In genomic region chr17:67698301-67698700, GRCm38 (mm10) we compare ENCODE assay signal across 10 mouse cellular contexts. TPM values are rescaled to one million over a fixed set of nuclear protein-coding genes. Genes with fewer than 3 reads are reported as not detected.
A peak's percentile ranks its signal among the peaks of the same experiment; 100 is the strongest.
DNase-seq lines count a peak whose midpoint lies in the region; ATAC-seq and TF ChIP-seq lines count a peak whose summit lies in the region.
"Had no signal": no experiment of that assay in that cellular context is flagged by ENCODE, and none has a peak within 500 bp of the region (broad histone marks: within the 10 kb centered on the region; RNA-seq: fewer than 3 reads in every experiment).

No protein-coding gene starts in this region.

- 4% methylated on average over 13 of the region's 13 CpGs for WGBS in heart, embryonic 11.5 days (ENCODE audit: insufficient replicate concordance)
- 0% methylated on average over 13 of the region's 13 CpGs for WGBS in forebrain, embryonic 14.5 days
- WGBS in limb, embryonic 14.5 days, result 5% methylated on average over 13 of the region's 13 CpGs
- 6% methylated on average over 13 of the region's 13 CpGs for WGBS in stomach, embryonic 16.5 days
- 2% methylated on average over 13 of the region's 13 CpGs for WGBS in cerebellum, adult 2 months

- no peaks in the 10 kb centered on the region for H3K36me3 ChIP-seq in heart, embryonic 11.5 days (ENCODE audit: control insufficient read depth, insufficient read depth, low read length)
- H3K36me3 ChIP-seq in forebrain, embryonic 14.5 days (ENCODE audit: control insufficient read depth, insufficient read depth, low read length), result no peaks in the 10 kb centered on the region
- H3K36me3 ChIP-seq in limb, embryonic 14.5 days (ENCODE audit: control insufficient read depth, insufficient read depth, low read length), result no peaks in the 10 kb centered on the region
- H3K36me3 ChIP-seq in stomach, embryonic 16.5 days (ENCODE audit: control insufficient read depth, insufficient read depth, low read length), result no peaks in the 10 kb centered on the region

- H3K4me3 ChIP-seq in heart, embryonic 11.5 days (ENCODE audit: low read depth, low read length), result peak overlapping the region; percentile 74
- peak overlapping the region; percentile 81 for H3K4me3 ChIP-seq in forebrain, embryonic 14.5 days (ENCODE audit: low read depth, low read length)
- H3K4me3 ChIP-seq in limb, embryonic 14.5 days (replicated peaks; ENCODE audit: low read length), result peak overlapping the region; percentile 68
- H3K4me3 ChIP-seq in stomach, embryonic 16.5 days (replicated peaks; ENCODE audit: low read length), result peak overlapping the region; percentile 71
- no peak overlapping the region for H3K4me3 ChIP-seq in cerebellum, adult 2 months (replicated peaks; ENCODE audit: insufficient read depth, low read depth, low read length)

- no peak overlapping the region for H3K27ac ChIP-seq in heart, embryonic 11.5 days (ENCODE audit: low read depth, low read length)
- H3K27ac ChIP-seq in forebrain, embryonic 14.5 days (ENCODE audit: low read depth, low read length), result peak overlapping the region; percentile 15; the same call in 1 of the 2 replicates
- no peak overlapping the region for H3K27ac ChIP-seq in limb, embryonic 14.5 days (replicated peaks; ENCODE audit: low read depth, low read length)
- no peak overlapping the region for H3K27ac ChIP-seq in stomach, embryonic 16.5 days (ENCODE audit: low read length)
- no peak overlapping the region for H3K27ac ChIP-seq in cerebellum, adult 2 months (ENCODE audit: insufficient read depth, low read length)

- peak overlapping the region; percentile 100 for H3K4me2 ChIP-seq in heart, embryonic 11.5 days
- H3K4me2 ChIP-seq in forebrain, embryonic 14.5 days (ENCODE audit: low read length), result peak overlapping the region; percentile 96
- H3K4me2 ChIP-seq in limb, embryonic 14.5 days (replicated peaks; ENCODE audit: low read depth, low read length, severe bottlenecking), result peak overlapping the region; percentile 99
- peak overlapping the region; percentile 95 for H3K4me2 ChIP-seq in stomach, embryonic 16.5 days (ENCODE audit: low read depth, low read length)

- ATAC-seq in heart, embryonic 11.5 days (replicated peaks; ENCODE audit: insufficient number of reproducible peaks, low FRiP score, low TSS enrichment), result no peak
- ATAC-seq in forebrain, embryonic 14.5 days, result peak; percentile 70
- ATAC-seq in limb, embryonic 14.5 days (ENCODE audit: low FRiP score, low read depth), result no peak
- ATAC-seq in stomach, embryonic 16.5 days (ENCODE audit: insufficient read depth, low FRiP score), result no peak

- TF ChIP-seq POLR2A in limb, embryonic 14.5 days (IDR thresholded peaks at IDR 0.05; ENCODE audit: borderline replicate concordance, extremely low read depth, insufficient read depth, insufficient read length), result no peak
- TF ChIP-seq POLR2A in cerebellum, adult 2 months (IDR thresholded peaks at IDR 0.05; ENCODE audit: borderline replicate concordance, insufficient read depth, low read length), result no peak

- intact Hi-C loops in gastrocnemius, postnatal 36 days (cut with DNase I), result no loop called here

- no peaks in the 10 kb centered on the region for H3K9me3 ChIP-seq in heart, embryonic 11.5 days (replicated peaks; ENCODE audit: control insufficient read depth, low read length)
- no peaks in the 10 kb centered on the region for H3K9me3 ChIP-seq in forebrain, embryonic 14.5 days (replicated peaks; ENCODE audit: control insufficient read depth, low read length)
- H3K9me3 ChIP-seq in limb, embryonic 14.5 days (ENCODE audit: control insufficient read depth, low read length), result no peaks in the 10 kb centered on the region
- H3K9me3 ChIP-seq in stomach, embryonic 16.5 days (replicated peaks; ENCODE audit: control insufficient read depth, low read length), result no peaks in the 10 kb centered on the region

- peaks cover 3% of the 10 kb centered on the region; the same call in 1 of the 2 replicates for H3K27me3 ChIP-seq in heart, embryonic 11.5 days (ENCODE audit: control insufficient read depth, insufficient read depth, low read length)
- no peaks in the 10 kb centered on the region for H3K27me3 ChIP-seq in forebrain, embryonic 14.5 days (replicated peaks; ENCODE audit: control insufficient read depth, insufficient read depth, low read length)
- H3K27me3 ChIP-seq in limb, embryonic 14.5 days (ENCODE audit: control insufficient read depth, insufficient read depth, low read length), result peaks cover 13% of the 10 kb centered on the region; the same call in 1 of the 2 replicates
- H3K27me3 ChIP-seq in stomach, embryonic 16.5 days (ENCODE audit: control insufficient read depth, insufficient read depth, low read length), result peaks cover 5% of the 10 kb centered on the region; the same call in 1 of the 2 replicates
- H3K27me3 ChIP-seq in cerebellum, adult 2 months (ENCODE audit: control insufficient read depth, insufficient read depth, low read length), result no peaks in the 10 kb centered on the region; the same call in 1 of the 2 replicates
- H3K27me3 ChIP-seq: CH12.LX had no signal

- DNase-seq in heart, adult 9 months (ENCODE audit: low spot score in 2 of 2), result no peak
- DNase-seq in Muller cell, postnatal 12 days (ENCODE audit: inconsistent ontology term), result peak; percentile 89
- DNase-seq in forebrain, embryonic 14.5 days (ENCODE audit: low spot score), result peak; percentile 84
- no peak for DNase-seq in limb, embryonic 14.5 days (ENCODE audit: low spot score)
- DNase-seq in gastrocnemius, postnatal 36 days, result no peak
- no peak for DNase-seq in cerebellum, adult 2 months

- H3K9ac ChIP-seq in heart, embryonic 11.5 days (ENCODE audit: low read depth, low read length), result no peak overlapping the region
- H3K9ac ChIP-seq in forebrain, embryonic 14.5 days (ENCODE audit: low read length), result peak overlapping the region; percentile 77
- no peak overlapping the region for H3K9ac ChIP-seq in limb, embryonic 14.5 days (ENCODE audit: low read depth, low read length, severe bottlenecking)
- 0 out of 2 replicates have a peak overlapping the region, but pooled peaks have one; percentile 23 for H3K9ac ChIP-seq in stomach, embryonic 16.5 days (ENCODE audit: low read length)

- no peak for TF ChIP-seq CTCF in cerebellum, adult 2 months (IDR thresholded peaks at IDR 0.05; ENCODE audit: borderline replicate concordance, insufficient read depth, low read depth, low read length)

- peaks cover 12% of the 10 kb centered on the region for H3K4me1 ChIP-seq in heart, embryonic 11.5 days (ENCODE audit: control insufficient read depth, insufficient read depth, low read length)
- H3K4me1 ChIP-seq in forebrain, embryonic 14.5 days (ENCODE audit: control insufficient read depth, insufficient read depth, low read length), result peaks cover 12% of the 10 kb centered on the region
- peaks cover 9% of the 10 kb centered on the region for H3K4me1 ChIP-seq in limb, embryonic 14.5 days (ENCODE audit: control insufficient read depth, insufficient read depth, low read length)
- peaks cover 13% of the 10 kb centered on the region for H3K4me1 ChIP-seq in stomach, embryonic 16.5 days (ENCODE audit: control insufficient read depth, insufficient read depth, low read length)
- H3K4me1 ChIP-seq in cerebellum, adult 2 months (ENCODE audit: control insufficient read depth, insufficient read depth, low read length), result no peaks in the 10 kb centered on the region; the same call in 1 of the 2 replicates

RNA-seq across cellular contexts. Expression of gene Lama1, which starts 1.2 kb away (rescaled TPM):
- polyA plus RNA-seq in heart, embryonic 11.5 days (2014; fragmentation: Nextera tagmentation; extraction: Ambion mirVana), result 2.6 and 2.8 TPM in 2 replicates
- polyA plus RNA-seq in forebrain, embryonic 14.5 days (2014; fragmentation: Nextera tagmentation; extraction: Ambion mirVana), result 5.4 and 6.6 TPM in 2 replicates
- polyA plus RNA-seq in limb, embryonic 14.5 days (2012; rRNA removed), result 4.0 and 6.9 TPM in 2 replicates
- 4.1 and 4.6 TPM in 2 replicates for polyA plus RNA-seq in limb, embryonic 14.5 days (2014; fragmentation: Nextera tagmentation; extraction: Ambion mirVana)
- polyA plus RNA-seq in stomach, embryonic 16.5 days (2015; fragmentation: Nextera tagmentation; extraction: Ambion mirVana), result 3.3 and 4.1 TPM in 2 replicates
- total RNA-seq in gastrocnemius, postnatal 36 days (2021), result under 1 TPM; 0.05 to 0.08 TPM
- polyA plus RNA-seq in cerebellum, adult 2 months (2012; rRNA removed), result 1.9 TPM in 2 replicates
- total RNA-seq: CH12.LX; neutrophil, adult 5-6 weeks had no signal

Comparison
In these comparisons a context has a peak if more than half of its experiments do, and no peak if none do; other contexts are left out.
1. H3K9ac ChIP-seq: peak in forebrain, embryonic 14.5 days (single experiment) and stomach, embryonic 16.5 days (single experiment); none in heart, embryonic 11.5 days (single experiment) and limb, embryonic 14.5 days (single experiment).
2. DNase-seq: peak in Muller cell, postnatal 12 days (single experiment) and forebrain, embryonic 14.5 days (single experiment); none in heart, adult 9 months (0 of 2), limb, embryonic 14.5 days (single experiment), gastrocnemius, postnatal 36 days (0 of 2) and cerebellum, adult 2 months (0 of 2).
3. Peak in every context shown above with its lines, with median percentiles within 50 percentile points of each other: H3K4me2 ChIP-seq.